Mouse (Mus musculus) midbrain, embryonic 11.5 days (tissue): ENCODE measurements at regions not wholly inside any gene's neighbourhood (a gene's known extent, or its start where the extent isn't known, plus 50 kb on each side); places are given as distances from the start of the nearest gene placed in this dataset.

ENCODE experiments used
- ATAC-seq: fragments of 200-750 bp; cut with Nextera tagmentation; 2 replicates; pipeline ENCODE4 v1.8.0; 2017; ENCODE audit warnings: moderate TSS enrichment, moderate library complexity; ENCODE audit not compliant: low FRiP score
- DNase-seq: peaks from one replicate; pipeline ENCODE4 v3.0.0; 2015; ENCODE audit warnings: low spot score; ENCODE audit errors: missing footprints
- H3K27ac ChIP-seq: fragments of 300-500 bp; sonication (generic); 2 replicates; pipeline ENCODE4 v1.5.1; 2014; ENCODE audit warnings: low read depth, low read length
- H3K27me3 ChIP-seq: fragments of 300-500 bp; sonication (generic); 2 replicates; pipeline ENCODE4 v1.6.1; 2014; ENCODE audit warnings: mild to moderate bottlenecking, low read length, moderate library complexity, mixed read lengths; ENCODE audit not compliant: control insufficient read depth, insufficient read depth
- H3K36me3 ChIP-seq: fragments of 300-500 bp; sonication (generic); 2 replicates; pipeline ENCODE4 v1.6.1; 2014; ENCODE audit warnings: mild to moderate bottlenecking, low read length, moderate library complexity, mixed read lengths; ENCODE audit not compliant: control insufficient read depth, insufficient read depth
- H3K4me1 ChIP-seq: fragments of 300-500 bp; sonication (generic); 2 replicates; pipeline ENCODE4 v1.6.1; 2014; ENCODE audit warnings: low read length; ENCODE audit not compliant: control insufficient read depth, insufficient read depth
- H3K4me2 ChIP-seq: fragments of 300-500 bp; sonication (generic); 2 replicates; pipeline ENCODE4 v1.6.1; 2014; ENCODE audit warnings: mild to moderate bottlenecking, moderate library complexity
- H3K4me3 ChIP-seq: fragments of 300-500 bp; sonication (generic); 2 replicates; pipeline ENCODE4 v1.5.1; 2014; ENCODE audit warnings: low read depth, low read length
- H3K9ac ChIP-seq: fragments of 300-500 bp; sonication (generic); 2 replicates; pipeline ENCODE4 v1.6.1; 2014; ENCODE audit warnings: low read length
- H3K9me3 ChIP-seq: fragments of 300-500 bp; sonication (generic); 2 replicates; pipeline ENCODE4 v1.6.1; 2016; ENCODE audit warnings: low read length; ENCODE audit not compliant: control insufficient read depth
- WGBS: fragments of 180-500 bp; shearing (Covaris S2); extraction: QIAGEN DNeasy Blood & Tissue Kit; methylation state at CpG from one replicate; pipeline ENCODE4 v1.1.7; 2014; 5-methylcytosine and 5-hydroxymethylcytosine counted together

DNA sequence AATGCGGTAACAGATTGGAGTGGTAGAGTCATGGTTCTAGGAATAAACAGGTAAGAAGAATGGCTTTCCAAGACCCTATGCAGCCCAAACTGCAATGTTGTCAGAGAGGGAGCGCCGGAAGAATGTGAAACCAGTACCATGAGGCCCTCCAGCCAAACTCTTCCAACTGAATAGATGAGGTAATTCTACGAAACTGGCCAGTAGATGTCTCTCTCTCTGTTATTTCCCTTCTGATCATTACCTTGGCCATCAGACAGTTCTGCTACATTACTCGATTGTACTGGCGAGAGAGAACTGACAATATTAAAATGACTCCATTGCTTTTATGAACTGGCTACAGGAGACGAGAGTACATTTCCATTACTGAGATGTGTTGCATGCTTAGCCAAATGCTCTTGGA lies 313.8 kb downstream of the Etaa1 start:
- no peak for ATAC-seq
- Histone ChIP-seq H3K9ac (no peak overlapping the region), H3K27me3 (no peaks in the 10 kb centered on the region), H3K4me3 (no peak overlapping the region), H3K36me3 (no peaks in the 10 kb centered on the region), H3K4me2 (no peak overlapping the region), H3K9me3 (no peaks in the 10 kb centered on the region), H3K27ac (no peak overlapping the region), H3K4me1 (no peaks in the 10 kb centered on the region)
- WGBS, result 77% methylated on average over 7 of the region's 7 CpGs
- no peak for DNase-seq

DNA sequence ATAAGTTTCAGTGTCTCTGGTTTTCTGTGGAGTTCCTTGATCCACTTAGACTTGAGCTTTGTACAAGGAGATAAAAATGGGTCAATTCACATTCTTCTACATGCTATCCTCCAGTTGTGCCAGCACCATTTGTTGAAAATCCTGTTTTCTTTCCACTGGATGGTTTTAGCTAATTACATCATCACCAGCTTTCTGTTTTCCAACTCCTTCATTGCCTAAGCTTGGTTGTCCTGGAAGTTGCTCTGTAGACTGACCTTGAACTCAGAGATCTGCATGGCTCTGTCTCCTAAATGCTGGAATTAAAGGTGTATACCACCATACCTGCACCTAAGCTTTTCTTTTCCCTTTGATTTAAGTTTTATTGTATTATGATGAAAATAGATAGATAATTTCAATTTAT lies 306.2 kb downstream of the Etaa1 start:
- Histone ChIP-seq H3K9ac (no peak overlapping the region), H3K4me1 (no peaks in the 10 kb centered on the region), H3K36me3 (no peaks in the 10 kb centered on the region), H3K4me2 (no peak overlapping the region), H3K27ac (no peak overlapping the region), H3K4me3 (no peak overlapping the region), H3K9me3 (no peaks in the 10 kb centered on the region), H3K27me3 (no peaks in the 10 kb centered on the region)
- no peak for DNase-seq
- ATAC-seq, result no peak

DNA sequence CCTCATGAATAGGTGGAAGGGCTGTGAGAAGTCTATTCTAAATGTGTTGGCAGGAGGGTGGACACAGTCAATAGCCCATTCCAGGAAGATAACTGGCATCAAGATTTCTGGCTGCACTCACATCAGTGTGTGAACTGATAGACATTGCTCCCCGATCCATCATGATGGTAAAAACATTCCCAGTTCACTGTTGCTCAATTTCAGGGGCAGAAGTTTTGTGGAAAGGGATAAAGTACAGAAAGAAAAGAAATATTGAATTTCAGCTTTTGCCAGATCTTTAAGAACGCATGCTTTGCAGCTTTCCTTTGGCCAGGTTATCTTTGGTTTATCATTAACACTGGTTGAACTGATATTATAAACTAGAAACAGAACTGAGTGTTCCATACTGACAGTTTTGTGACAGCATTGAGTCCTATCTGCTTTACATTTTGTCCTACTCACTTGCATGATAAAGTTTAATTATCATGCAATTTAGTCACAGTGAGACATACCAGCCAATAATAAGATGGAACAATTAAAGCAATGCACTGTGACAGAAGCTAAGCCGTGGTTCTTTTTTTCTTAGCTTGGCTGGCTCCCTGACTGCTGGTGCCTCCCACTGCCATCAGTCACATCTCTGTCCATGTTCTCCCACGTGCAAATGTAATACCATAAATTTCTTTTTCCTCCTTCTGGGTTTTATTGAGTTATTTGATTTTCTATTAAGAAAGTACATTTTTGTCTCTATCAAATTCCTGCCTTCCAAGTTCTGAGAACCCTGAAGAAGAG lies 302.1 kb downstream of the Etaa1 start:
- H3K4me2 ChIP-seq, result no peak overlapping the region
- no peak overlapping the region for H3K27ac ChIP-seq
- DNase-seq, result no peak
- no peaks in the 10 kb centered on the region for H3K36me3 ChIP-seq
- H3K4me3 ChIP-seq, result no peak overlapping the region
- H3K9ac ChIP-seq, result no peak overlapping the region
- 61% methylated on average over 4 of the region's 4 CpGs for WGBS
- H3K27me3 ChIP-seq, result no peaks in the 10 kb centered on the region
- H3K9me3 ChIP-seq, result no peaks in the 10 kb centered on the region
- no peaks in the 10 kb centered on the region for H3K4me1 ChIP-seq
- no peak for ATAC-seq

GRCm38 (mm10) chr11:17655840-17656239 lies 297.8 kb downstream of the Etaa1 start:
- Histone ChIP-seq H3K9me3 (no peaks in the 10 kb centered on the region), H3K9ac (no peak overlapping the region), H3K4me1 (0 out of 2 replicates have a peak, but pooled peaks cover 2% of the 10 kb centered on the region), H3K4me3 (no peak overlapping the region), H3K36me3 (no peaks in the 10 kb centered on the region), H3K4me2 (no peak overlapping the region), H3K27ac (no peak overlapping the region), H3K27me3 (no peaks in the 10 kb centered on the region)
- ATAC-seq, result no peak
- 85% methylated on average over 2 of the region's 2 CpGs for WGBS
- DNase-seq, result no peak

DNA sequence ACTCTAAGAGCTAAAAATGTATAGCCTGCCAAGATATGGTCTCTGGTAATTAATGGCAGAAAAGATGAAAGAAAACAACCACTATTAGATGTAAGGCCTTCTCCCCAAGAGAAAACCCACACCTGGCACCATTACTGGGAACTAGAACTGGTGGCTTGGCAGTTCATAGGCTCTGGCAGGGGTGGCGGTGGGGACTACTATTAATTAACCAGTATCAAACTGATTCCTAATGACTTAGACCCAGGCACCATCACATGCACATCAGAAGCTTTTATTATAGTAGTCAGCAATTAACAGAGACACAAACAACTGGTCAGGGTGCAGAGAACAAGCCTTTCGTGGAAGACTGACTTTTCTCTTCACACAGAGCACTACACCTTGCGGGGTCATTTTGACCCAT lies 296.0 kb downstream of the Etaa1 start:
- Histone ChIP-seq H3K27me3 (no peaks in the 10 kb centered on the region), H3K36me3 (no peaks in the 10 kb centered on the region), H3K4me3 (no peak overlapping the region), H3K9me3 (no peaks in the 10 kb centered on the region), H3K27ac (no peak overlapping the region), H3K4me2 (no peak overlapping the region), H3K9ac (no peak overlapping the region), H3K4me1 (0 out of 2 replicates have a peak, but pooled peaks cover 2% of the 10 kb centered on the region)
- 0 out of 2 replicates have a peak, but pooled peaks have one; percentile 38 for ATAC-seq
- DNase-seq, result no peak
- WGBS, result 92% methylated on average over 3 of the region's 3 CpGs

DNA sequence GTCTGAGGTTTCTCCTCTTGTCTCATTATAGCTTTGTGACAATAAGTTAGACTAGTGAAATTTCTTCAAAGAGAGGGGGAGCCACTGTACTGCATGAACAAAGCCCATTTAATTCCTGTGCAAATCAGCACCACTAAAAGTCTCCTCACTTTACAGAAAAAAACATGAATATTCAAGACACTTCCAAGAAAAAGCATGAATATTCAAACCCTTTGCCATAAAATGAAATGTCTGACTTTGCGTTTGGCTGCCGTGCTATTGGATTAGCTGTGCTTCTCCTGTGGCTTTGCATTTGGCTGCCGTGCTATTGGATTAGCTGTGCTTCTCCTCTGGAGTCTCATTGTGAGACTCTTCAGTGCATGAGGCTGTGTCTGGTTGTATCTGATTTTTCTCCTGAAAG lies 295.4 kb downstream of the Etaa1 start:
- ATAC-seq, result peak; percentile 81
- no peak overlapping the region for H3K4me2 ChIP-seq
- WGBS, result 35% methylated on average over 3 of the region's 3 CpGs
- no peak overlapping the region for H3K9ac ChIP-seq
- no peak overlapping the region for H3K27ac ChIP-seq
- no peaks in the 10 kb centered on the region for H3K36me3 ChIP-seq
- H3K4me1 ChIP-seq, result 0 out of 2 replicates have a peak, but pooled peaks cover 2% of the 10 kb centered on the region
- H3K9me3 ChIP-seq, result no peaks in the 10 kb centered on the region
- no peak for DNase-seq
- no peaks in the 10 kb centered on the region for H3K27me3 ChIP-seq
- H3K4me3 ChIP-seq, result no peak overlapping the region

DNA sequence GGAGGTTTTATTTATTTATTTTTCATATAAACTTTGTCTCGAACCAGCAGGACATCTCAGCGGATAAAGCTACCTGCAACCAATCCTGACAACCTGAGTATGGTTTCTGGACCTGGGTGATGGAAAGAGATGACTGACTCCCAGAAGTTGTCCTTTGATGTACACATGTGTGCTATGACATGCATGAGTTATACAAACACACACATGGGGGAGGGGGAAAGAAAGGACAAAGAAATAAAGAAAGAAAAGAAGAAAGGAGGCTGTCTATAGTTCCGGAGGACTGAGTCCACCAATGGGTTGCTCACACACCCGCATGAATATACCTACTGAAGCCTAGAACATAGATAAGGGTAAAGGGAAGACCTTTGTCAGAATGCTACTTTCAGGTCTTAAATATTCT lies 295.0 kb downstream of the Etaa1 start:
- 0 out of 2 replicates have a peak, but pooled peaks cover 2% of the 10 kb centered on the region for H3K4me1 ChIP-seq
- no peak overlapping the region for H3K9ac ChIP-seq
- DNase-seq (no peak), ATAC-seq (peak; percentile 34; the same call in 1 of the 2 replicates)
- H3K36me3 ChIP-seq, result no peaks in the 10 kb centered on the region
- H3K4me2 ChIP-seq, result no peak overlapping the region
- H3K27ac ChIP-seq, result no peak overlapping the region
- 85% methylated on average over 4 of the region's 4 CpGs for WGBS
- H3K4me3 ChIP-seq, result no peak overlapping the region
- H3K9me3 ChIP-seq, result no peaks in the 10 kb centered on the region
- H3K27me3 ChIP-seq, result no peaks in the 10 kb centered on the region

DNA sequence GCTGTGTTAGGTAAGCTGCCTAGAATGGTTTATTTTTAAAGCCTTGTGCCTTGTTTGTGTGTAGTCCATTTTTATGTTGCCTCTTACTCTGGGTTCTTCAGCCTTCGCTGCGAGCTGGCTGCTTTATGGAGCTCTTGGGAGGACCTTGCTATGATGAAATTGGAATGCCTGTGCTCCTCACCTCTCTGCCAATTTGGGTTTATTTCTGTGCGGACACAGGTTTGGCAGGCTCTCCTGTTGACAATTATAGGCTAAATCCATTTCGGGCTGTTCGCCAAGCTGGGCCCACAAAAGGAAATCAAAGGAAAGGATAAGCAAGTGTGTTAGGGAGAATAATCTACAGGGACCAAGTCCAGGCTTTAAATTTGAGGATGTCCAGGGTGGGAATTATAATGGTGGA lies 289.8 kb downstream of the Etaa1 start:
- Histone ChIP-seq H3K27me3 (no peaks in the 10 kb centered on the region), H3K4me1 (no peaks in the 10 kb centered on the region), H3K4me3 (no peak overlapping the region), H3K9ac (no peak overlapping the region), H3K4me2 (no peak overlapping the region), H3K27ac (no peak overlapping the region), H3K36me3 (no peaks in the 10 kb centered on the region), H3K9me3 (no peaks in the 10 kb centered on the region)
- 95% methylated on average over 5 of the region's 5 CpGs for WGBS
- DNase-seq (no peak), ATAC-seq (no peak)

- Histone ChIP-seq H3K36me3 (no peaks in the 10 kb centered on the region), H3K4me1 (no peaks in the 10 kb centered on the region), H3K4me3 (no peak overlapping the region), H3K4me2 (no peak overlapping the region), H3K9me3 (no peaks in the 10 kb centered on the region), H3K27ac (no peak overlapping the region), H3K27me3 (no peaks in the 10 kb centered on the region), H3K9ac (no peak overlapping the region)
- DNase-seq (no peak), ATAC-seq (no peak)
- 92% methylated on average over 11 of the region's 11 CpGs for WGBS
Observed at GRCm38 (mm10) chr11:17665624-17666552, 287.8 kb downstream of the Etaa1 start.
